Mouse (Mus musculus): ENCODE measurements around the gene Olfr1040.
"Not testable (repeated sequence)": the region's sequence is repeated elsewhere in the genome, so short reads cannot be mapped to it uniquely, and the experiment has no call there.

Olfr1040 gene

GRCm38 (mm10) chr2:86146632-86147031 lies at the start of gene Olfr1040:
TSS of gene Olfr1040 (minus strand) at chr2:86146732.
- no peak for ATAC-seq (ENCODE audit: insufficient number of reproducible peaks, low FRiP score, low TSS enrichment)

DNA sequence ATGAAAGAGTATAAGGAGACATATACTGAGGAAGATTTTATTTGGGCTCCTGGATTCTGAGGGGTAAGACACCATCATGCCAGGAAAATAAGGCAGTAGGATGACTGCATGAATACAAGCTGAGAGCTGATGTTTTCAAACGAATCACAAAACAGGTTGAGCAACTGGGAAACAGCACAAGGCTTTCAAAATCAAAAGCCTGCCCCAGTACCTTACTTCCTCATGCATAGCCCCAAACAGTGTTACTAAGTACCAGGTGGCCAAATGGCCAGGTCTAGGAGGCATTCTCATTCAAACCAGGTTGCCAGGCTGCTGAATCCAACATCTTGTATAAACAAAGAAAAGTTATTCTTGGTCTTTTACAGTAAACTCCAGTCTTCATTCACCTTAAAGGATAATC lies 49.3 kb upstream of the Olfr1040 start:
- no peak for ATAC-seq (ENCODE audit: insufficient number of reproducible peaks, low FRiP score, low TSS enrichment)

DNA sequence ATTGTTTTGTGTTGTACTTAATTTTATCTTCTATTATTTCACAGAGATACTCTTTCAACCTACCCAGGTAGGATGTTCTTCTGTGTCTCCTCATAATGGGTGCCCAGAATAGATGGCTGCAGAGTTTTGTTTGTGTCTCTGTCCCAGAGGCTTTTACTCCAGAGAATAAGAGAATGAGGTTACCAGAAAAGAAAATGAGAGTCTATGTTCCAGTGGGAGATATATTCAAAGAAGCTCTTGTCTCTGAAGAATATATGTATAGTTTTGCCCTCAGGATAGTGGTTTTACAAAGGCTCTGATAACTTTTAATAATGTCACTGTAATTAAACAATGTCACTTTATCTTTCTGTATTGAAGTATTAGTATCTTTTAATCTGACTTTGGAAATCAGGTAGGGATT lies 39.1 kb upstream of the Olfr1040 start, which contains the start of gene Olfr52:
Olfr52 (minus strand) TSS at position 101 of the 400 bp plus-strand sequence.
- no peak for ATAC-seq (ENCODE audit: insufficient number of reproducible peaks, low FRiP score, low TSS enrichment)

DNA sequence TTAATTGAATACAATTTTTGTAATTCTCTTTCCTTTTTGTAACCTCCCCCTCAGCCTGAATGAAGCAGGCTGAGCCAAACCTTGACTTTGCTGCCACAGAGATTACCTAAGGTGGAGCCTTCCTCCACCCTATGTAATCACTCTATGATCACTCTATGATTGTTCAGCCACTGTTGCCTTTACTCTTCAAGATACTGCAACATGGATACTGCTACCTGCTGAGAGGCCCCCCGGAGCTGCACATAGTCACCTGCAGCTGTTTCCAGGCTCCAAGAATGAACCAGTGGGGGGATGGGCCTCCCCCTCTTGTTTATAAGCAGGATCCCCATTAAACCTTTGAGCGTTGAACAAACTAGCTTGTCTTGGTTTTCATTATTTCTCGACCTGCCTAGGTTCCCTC lies 33.4 kb upstream of the Olfr1040 start:
- no peak for ATAC-seq (ENCODE audit: insufficient number of reproducible peaks, low FRiP score, low TSS enrichment)

DNA sequence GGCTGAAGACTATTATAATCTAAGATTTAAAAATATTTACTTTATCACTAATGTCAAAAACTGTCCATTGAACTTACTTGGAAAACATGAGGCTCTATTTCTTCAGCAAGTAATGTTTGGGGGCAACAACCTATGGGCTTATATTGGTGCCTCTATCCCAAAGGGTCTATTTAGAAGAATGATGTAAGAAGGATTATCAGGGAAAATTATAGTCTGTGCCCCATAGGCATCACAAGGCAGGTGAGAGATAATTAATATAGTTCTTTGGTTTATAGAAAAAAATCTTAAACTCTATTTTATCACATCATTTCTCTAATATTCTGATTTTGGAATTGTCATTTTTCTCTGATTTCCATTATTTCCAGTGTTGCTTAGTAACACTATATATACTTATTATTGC lies 31.2 kb upstream of the Olfr1040 start, which contains the start of gene Olfr1044:
Olfr1044 (minus strand) TSS at position 101 of the 400 bp plus-strand sequence.
- no peak for ATAC-seq (ENCODE audit: insufficient number of reproducible peaks, low FRiP score, low TSS enrichment)

GRCm38 (mm10) chr2:86175422-86175821 lies 28.9 kb upstream of the Olfr1040 start:
- ATAC-seq (ENCODE audit: insufficient number of reproducible peaks, low FRiP score, low TSS enrichment): not testable (repeated sequence)

DNA sequence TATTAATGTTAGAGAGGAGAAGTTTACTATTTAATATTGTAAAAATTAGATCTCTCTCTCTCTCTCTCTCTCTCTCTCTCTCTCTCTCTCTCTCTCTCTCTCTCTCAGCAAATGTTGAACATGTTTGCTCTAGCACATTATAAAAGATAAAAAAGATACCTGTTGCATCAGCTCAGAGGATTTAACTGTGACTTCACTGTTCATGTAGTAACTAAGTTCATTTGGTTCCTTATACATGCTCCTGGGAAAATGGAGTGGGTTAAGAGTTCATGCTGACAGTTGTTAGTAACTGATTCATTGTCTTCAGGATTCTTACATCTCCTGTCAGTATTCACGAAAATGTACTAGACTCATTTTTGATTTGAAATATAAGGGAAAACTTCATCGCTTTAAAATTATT lies 20.9 kb upstream of the Olfr1040 start, which contains the start of gene Olfr1043:
Olfr1043 (minus strand) TSS at position 101 of the 400 bp plus-strand sequence.
- ATAC-seq (ENCODE audit: insufficient number of reproducible peaks, low FRiP score, low TSS enrichment): no peak

GRCm38 (mm10) chr2:86161738-86162137 lies 15.2 kb upstream of the Olfr1040 start, which contains the start of gene Olfr1042:
TSS of gene Olfr1042 (minus strand) at chr2:86161838.
- no peak for ATAC-seq (ENCODE audit: insufficient number of reproducible peaks, low FRiP score, low TSS enrichment)

DNA sequence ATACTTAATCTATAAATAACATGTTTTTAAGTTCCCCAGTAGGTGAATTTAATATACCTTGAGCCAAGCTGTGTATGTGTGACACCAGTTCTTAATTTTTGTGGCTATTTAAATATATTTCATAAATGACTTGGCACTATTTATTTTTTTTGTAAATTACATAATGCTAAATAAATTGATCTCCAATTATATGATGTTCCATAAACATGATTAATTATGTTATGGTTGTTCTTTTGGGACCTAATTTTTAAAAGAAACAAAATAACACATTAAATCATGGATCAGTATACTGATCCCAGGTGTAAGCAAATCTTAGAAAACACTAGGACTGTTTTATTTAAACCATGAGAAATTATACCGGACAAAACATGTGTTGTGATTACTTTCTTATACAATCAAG lies 10.7 kb downstream of the Olfr1040 start, which contains the start of gene Olfr1039:
Olfr1039 (minus strand) TSS at position 101 of the 400 bp plus-strand sequence.
- no peak for ATAC-seq (ENCODE audit: insufficient number of reproducible peaks, low FRiP score, low TSS enrichment)

Measured in cerebellum, adult (tissue).